In genomic region chr7:49863753-49864152, GRCm38 (mm10) we compare ENCODE assay signal across 19 mouse cellular contexts. TPM values are rescaled to one million over a fixed set of nuclear protein-coding genes. Genes with fewer than 3 reads are reported as not detected.
DNase-seq lines count a peak whose midpoint lies in the region; ATAC-seq and TF ChIP-seq lines count a peak whose summit lies in the region.
"Had no signal": no experiment of that assay in that cellular context is flagged by ENCODE, and none has a peak within 500 bp of the region (broad histone marks: within the 10 kb centered on the region; RNA-seq: fewer than 3 reads in every experiment).

No protein-coding gene starts in this region.

- DNase-seq in forebrain, embryonic 11.5 days (ENCODE audit: low spot score) = no peak
- DNase-seq in forebrain, postnatal 0 days = no peak
- DNase-seq in midbrain, postnatal 0 days (ENCODE audit: low spot score) = no peak
- DNase-seq in cerebellum, postnatal 4 days (ENCODE audit: low spot score in 2 of 2) = no peak
- no peak for DNase-seq in MN1 (ENCODE audit: low spot score)
- DNase-seq: cerebellum, adult 2 months; heart, adult 18-20 months; heart, postnatal 10 days; kidney, postnatal 25 days; left cerebral cortex, postnatal 4 days; lung, postnatal 14 days; thymus, adult 2 months had no signal

- no peak for TF ChIP-seq CTCF in forebrain, postnatal 0 days (IDR thresholded peaks at IDR 0.05; ENCODE audit: low read depth)
- no peak for TF ChIP-seq CTCF in midbrain, postnatal 0 days (IDR thresholded peaks at IDR 0.05)
- TF ChIP-seq CTCF in intestine, postnatal 0 days (IDR thresholded peaks at IDR 0.05; ENCODE audit: low read depth) = no peak

- no peaks in the 10 kb centered on the region for H3K27me3 ChIP-seq in forebrain, embryonic 11.5 days (ENCODE audit: control insufficient read depth, insufficient read depth, low read length)
- no peaks in the 10 kb centered on the region for H3K27me3 ChIP-seq in forebrain, postnatal 0 days (ENCODE audit: insufficient read depth, low read length)
- H3K27me3 ChIP-seq in midbrain, embryonic 12.5 days = no peaks in the 10 kb centered on the region
- no peaks in the 10 kb centered on the region for H3K27me3 ChIP-seq in midbrain, postnatal 0 days (ENCODE audit: insufficient read depth, low read length)
- H3K27me3 ChIP-seq in hindbrain, embryonic 16.5 days (replicated peaks; ENCODE audit: control insufficient read depth, insufficient read depth, low read length) = no peaks in the 10 kb centered on the region
- H3K27me3 ChIP-seq in intestine, postnatal 0 days (replicated peaks; ENCODE audit: control insufficient read depth, insufficient read depth, low read length) = no peaks in the 10 kb centered on the region
- H3K27me3 ChIP-seq: liver, embryonic 15.5 days had no signal

- H3K27ac ChIP-seq in forebrain, embryonic 11.5 days (ENCODE audit: low read depth, low read length) = no peak overlapping the region
- H3K27ac ChIP-seq in forebrain, postnatal 0 days (ENCODE audit: low read depth, low read length) = no peak overlapping the region
- H3K27ac ChIP-seq in midbrain, embryonic 12.5 days (replicated peaks) = 0 out of 2 replicates have a peak overlapping the region, but pooled peaks have one; percentile 6
- no peak overlapping the region for H3K27ac ChIP-seq in midbrain, postnatal 0 days (ENCODE audit: low read depth, low read length)
- H3K27ac ChIP-seq in hindbrain, embryonic 16.5 days (ENCODE audit: low read depth, low read length) = no peak overlapping the region
- H3K27ac ChIP-seq in intestine, postnatal 0 days (ENCODE audit: low read depth, low read length) = no peak overlapping the region
- H3K27ac ChIP-seq: liver, embryonic 15.5 days had no signal

- no peaks in the 10 kb centered on the region for H3K36me3 ChIP-seq in forebrain, embryonic 11.5 days (ENCODE audit: control insufficient read depth, insufficient read depth, low read length)
- 0 out of 2 replicates have a peak, but pooled peaks cover 4% of the 10 kb centered on the region for H3K36me3 ChIP-seq in forebrain, postnatal 0 days (ENCODE audit: insufficient read depth)
- H3K36me3 ChIP-seq in midbrain, embryonic 12.5 days = 0 out of 2 replicates have a peak, but pooled peaks cover 5% of the 10 kb centered on the region
- no peaks in the 10 kb centered on the region for H3K36me3 ChIP-seq in midbrain, postnatal 0 days (ENCODE audit: insufficient read depth, low read length)
- H3K36me3 ChIP-seq in hindbrain, embryonic 16.5 days (ENCODE audit: control insufficient read depth, insufficient read depth, low read length) = no peaks in the 10 kb centered on the region
- H3K36me3 ChIP-seq in intestine, postnatal 0 days (ENCODE audit: control insufficient read depth, insufficient read depth) = peaks cover 10% of the 10 kb centered on the region; the same call in 1 of the 2 replicates

- peak; percentile 73 for ATAC-seq in forebrain, embryonic 11.5 days (replicated peaks; ENCODE audit: low FRiP score)
- no peak for ATAC-seq in forebrain, postnatal 0 days
- peak; percentile 56 for ATAC-seq in midbrain, embryonic 12.5 days (ENCODE audit: low FRiP score, low read depth)
- no peak for ATAC-seq in midbrain, postnatal 0 days (ENCODE audit: low FRiP score)
- ATAC-seq in hindbrain, embryonic 16.5 days = 0 out of 2 replicates have a peak, but pooled peaks have one; percentile 22
- no peak for ATAC-seq in intestine, postnatal 0 days

- no peaks in the 10 kb centered on the region for H3K4me1 ChIP-seq in forebrain, embryonic 11.5 days (replicated peaks; ENCODE audit: control insufficient read depth, insufficient read depth, low read length)
- no peaks in the 10 kb centered on the region for H3K4me1 ChIP-seq in forebrain, postnatal 0 days (ENCODE audit: insufficient read depth)
- H3K4me1 ChIP-seq in midbrain, embryonic 12.5 days = peaks cover 4% of the 10 kb centered on the region
- no peaks in the 10 kb centered on the region for H3K4me1 ChIP-seq in midbrain, postnatal 0 days (ENCODE audit: insufficient read depth, low read length)
- H3K4me1 ChIP-seq in hindbrain, embryonic 16.5 days (ENCODE audit: control insufficient read depth, insufficient read depth, low read depth, low read length) = no peaks in the 10 kb centered on the region
- H3K4me1 ChIP-seq in intestine, postnatal 0 days (replicated peaks; ENCODE audit: control insufficient read depth, insufficient read depth, low read length) = no peaks in the 10 kb centered on the region
- H3K4me1 ChIP-seq: liver, embryonic 15.5 days had no signal

- no peak overlapping the region for H3K9ac ChIP-seq in forebrain, embryonic 11.5 days (ENCODE audit: low read length)
- no peak overlapping the region for H3K9ac ChIP-seq in forebrain, postnatal 0 days
- H3K9ac ChIP-seq in midbrain, embryonic 12.5 days (replicated peaks) = no peak overlapping the region
- H3K9ac ChIP-seq in midbrain, postnatal 0 days (replicated peaks; ENCODE audit: low read length, poor library complexity, severe bottlenecking) = no peak overlapping the region
- no peak overlapping the region for H3K9ac ChIP-seq in hindbrain, embryonic 16.5 days (ENCODE audit: low read depth, low read length)
- H3K9ac ChIP-seq in intestine, postnatal 0 days (ENCODE audit: low read depth, low read length) = no peak overlapping the region
- H3K9ac ChIP-seq: liver, embryonic 15.5 days had no signal

- H3K4me2 ChIP-seq in forebrain, embryonic 11.5 days (ENCODE audit: low read depth, low read length, severe bottlenecking) = no peak overlapping the region
- H3K4me2 ChIP-seq in forebrain, postnatal 0 days (ENCODE audit: low read depth) = no peak overlapping the region
- H3K4me2 ChIP-seq in midbrain, embryonic 12.5 days (replicated peaks) = no peak overlapping the region
- no peak overlapping the region for H3K4me2 ChIP-seq in midbrain, postnatal 0 days (ENCODE audit: low read depth, low read length, poor library complexity, severe bottlenecking)
- H3K4me2 ChIP-seq in hindbrain, embryonic 16.5 days (ENCODE audit: low read length) = no peak overlapping the region
- no peak overlapping the region for H3K4me2 ChIP-seq in intestine, postnatal 0 days (replicated peaks; ENCODE audit: low read depth)
- H3K4me2 ChIP-seq: liver, embryonic 15.5 days had no signal

- no peak overlapping the region for H3K4me3 ChIP-seq in forebrain, embryonic 11.5 days (ENCODE audit: low read depth, low read length)
- H3K4me3 ChIP-seq in forebrain, postnatal 0 days (ENCODE audit: low read depth, low read length) = no peak overlapping the region
- H3K4me3 ChIP-seq in midbrain, embryonic 12.5 days = no peak overlapping the region
- no peak overlapping the region for H3K4me3 ChIP-seq in midbrain, postnatal 0 days (ENCODE audit: low read depth, low read length)
- no peak overlapping the region for H3K4me3 ChIP-seq in hindbrain, embryonic 16.5 days (ENCODE audit: low read length)
- H3K4me3 ChIP-seq in intestine, postnatal 0 days (ENCODE audit: low read depth, low read length) = no peak overlapping the region
- H3K4me3 ChIP-seq: erythroblast, embryonic 14.5 days; liver, embryonic 15.5 days; myocyte had no signal

- WGBS in forebrain, embryonic 11.5 days = 44% methylated on average over 3 of the region's 3 CpGs
- WGBS in forebrain, postnatal 0 days = 30% methylated on average over 3 of the region's 3 CpGs
- 56% methylated on average over 3 of the region's 3 CpGs for WGBS in midbrain, embryonic 12.5 days
- WGBS in midbrain, postnatal 0 days = 40% methylated on average over 3 of the region's 3 CpGs
- WGBS in hindbrain, embryonic 16.5 days = 48% methylated on average over 3 of the region's 3 CpGs
- 74% methylated on average over 3 of the region's 3 CpGs for WGBS in intestine, postnatal 0 days

- H3K9me3 ChIP-seq in forebrain, embryonic 11.5 days (ENCODE audit: control insufficient read depth, low read length) = no peaks in the 10 kb centered on the region
- H3K9me3 ChIP-seq in forebrain, postnatal 0 days (ENCODE audit: low read length) = no peaks in the 10 kb centered on the region
- no peaks in the 10 kb centered on the region for H3K9me3 ChIP-seq in midbrain, embryonic 12.5 days
- no peaks in the 10 kb centered on the region for H3K9me3 ChIP-seq in midbrain, postnatal 0 days (ENCODE audit: low read length)
- no peaks in the 10 kb centered on the region for H3K9me3 ChIP-seq in hindbrain, embryonic 16.5 days (ENCODE audit: control insufficient read depth, low read length)
- no peaks in the 10 kb centered on the region for H3K9me3 ChIP-seq in intestine, postnatal 0 days (ENCODE audit: control insufficient read depth)
- H3K9me3 ChIP-seq: liver, embryonic 15.5 days had no signal

RNA-seq across cellular contexts. Expression of gene Slc6a5, which starts 46.2 kb away (rescaled TPM):
- not detected in 2 replicates for polyA plus RNA-seq in forebrain, embryonic 11.5 days (2014; fragmentation: Nextera tagmentation; extraction: Ambion mirVana)
- 0.10 TPM in 1 of 2 replicates, not detected in the other for total RNA-seq in forebrain, postnatal 0 days (2014; rRNA removed)
- not detected in 2 replicates for polyA plus RNA-seq in forebrain, postnatal 0 days (2015; fragmentation: Nextera tagmentation; extraction: Ambion mirVana)
- polyA plus RNA-seq in midbrain, embryonic 12.5 days (2016; fragmentation: Nextera tagmentation; extraction: Ambion mirVana) = 0.08 TPM in 2 replicates
- 2.7 and 6.6 TPM in 2 replicates for total RNA-seq in midbrain, postnatal 0 days (2014; rRNA removed)
- polyA plus RNA-seq in midbrain, postnatal 0 days (2015; fragmentation: Nextera tagmentation; extraction: Ambion mirVana) = 0.22 and 0.36 TPM in 2 replicates
- 13.3 and 15.7 TPM in 2 replicates for polyA plus RNA-seq in hindbrain, embryonic 16.5 days (2015; fragmentation: Nextera tagmentation; extraction: Ambion mirVana)
- polyA plus RNA-seq in intestine, postnatal 0 days (2015; fragmentation: Nextera tagmentation; extraction: Ambion mirVana) = not detected in 2 replicates
- total RNA-seq: heart, adult 18-20 months; heart, postnatal 10 days; left cerebral cortex, postnatal 4 days had no signal
- polyA plus RNA-seq: erythroblast, embryonic 14.5 days; intestine, embryonic 14.5 days; liver, embryonic 15.5 days; myocyte had no signal

Comparison
In these comparisons a context has a peak if more than half of its experiments do, and no peak if none do; other contexts are left out.
1. ATAC-seq: peak in forebrain, embryonic 11.5 days (single experiment), midbrain, embryonic 12.5 days (single experiment) and hindbrain, embryonic 16.5 days (single experiment); none in forebrain, postnatal 0 days (single experiment), midbrain, postnatal 0 days (single experiment) and intestine, postnatal 0 days (single experiment).
2. RNA of gene Slc6a5, which starts 46.2 kb away (polyA plus RNA-seq): 13.3 to 15.7 TPM in hindbrain, embryonic 16.5 days; 0.22 to 0.36 TPM in midbrain, postnatal 0 days, 0.08 TPM in midbrain, embryonic 12.5 days, not detected in forebrain, embryonic 11.5 days, not detected in forebrain, postnatal 0 days and not detected in intestine, postnatal 0 days; every median in the first group is over 10 times any median in the second.